Mouse (Mus musculus): Measurements from ENCODE around the gene Sergef. TPM values are rescaled to one million over a fixed set of nuclear protein-coding genes. Genes with fewer than 3 reads are reported as not detected.

Sergef gene
- polyA plus RNA-seq, 1 experiment from 2014 or later = 15.0 TPM

GRCm38 (mm10) chr7:46469542-46469941, 170.1 kb downstream of the Sergef start:
- Histone ChIP-seq H3K9me3 (replicated peaks) (no peaks in the 10 kb centered on the region), H3K9ac (no peak overlapping the region), H3K27ac (replicated peaks) (no peak overlapping the region), H3K36me3 (no peaks in the 10 kb centered on the region), H3K27me3 (no peaks in the 10 kb centered on the region), H3K4me2 (replicated peaks) (no peak overlapping the region), H3K4me1 (peaks cover 4% of the 10 kb centered on the region; the same call in 1 of the 2 replicates), H3K4me3 (replicated peaks) (no peak overlapping the region)
- 89% methylated on average over 3 of the region's 3 CpGs for WGBS
- no peak for ATAC-seq (ENCODE audit: insufficient number of reproducible peaks, low FRiP score, low TSS enrichment, low read depth)

GRCm38 (mm10) chr7:46466422-46466981, 173.1 kb downstream of the Sergef start:
- Histone ChIP-seq H3K4me3 (replicated peaks) (no peak overlapping the region), H3K9me3 (replicated peaks) (no peaks in the 10 kb centered on the region), H3K4me2 (replicated peaks) (no peak overlapping the region), H3K9ac (no peak overlapping the region), H3K27me3 (no peaks in the 10 kb centered on the region), H3K4me1 (peaks cover 4% of the 10 kb centered on the region; the same call in 1 of the 2 replicates), H3K36me3 (no peaks in the 10 kb centered on the region), H3K27ac (replicated peaks) (no peak overlapping the region; the same call in 1 of the 2 replicates)
- ATAC-seq (ENCODE audit: insufficient number of reproducible peaks, low FRiP score, low TSS enrichment, low read depth) = no peak
- WGBS = 52% methylated on average over 7 of the region's 7 CpGs

GRCm38 (mm10) chr7:46463136-46463535, 176.5 kb downstream of the Sergef start:
- no peak for ATAC-seq (ENCODE audit: insufficient number of reproducible peaks, low FRiP score, low TSS enrichment, low read depth)
- H3K27ac ChIP-seq (replicated peaks) = no peak overlapping the region
- no peaks in the 10 kb centered on the region for H3K9me3 ChIP-seq (replicated peaks)
- no peak overlapping the region for H3K4me3 ChIP-seq (replicated peaks)
- H3K27me3 ChIP-seq = no peaks in the 10 kb centered on the region
- no peak overlapping the region for H3K9ac ChIP-seq
- no peaks in the 10 kb centered on the region for H3K36me3 ChIP-seq
- WGBS = 83% methylated on average over 8 of the region's 8 CpGs
- H3K4me2 ChIP-seq (replicated peaks) = no peak overlapping the region
- peaks cover 4% of the 10 kb centered on the region; the same call in 1 of the 2 replicates for H3K4me1 ChIP-seq

DNA sequence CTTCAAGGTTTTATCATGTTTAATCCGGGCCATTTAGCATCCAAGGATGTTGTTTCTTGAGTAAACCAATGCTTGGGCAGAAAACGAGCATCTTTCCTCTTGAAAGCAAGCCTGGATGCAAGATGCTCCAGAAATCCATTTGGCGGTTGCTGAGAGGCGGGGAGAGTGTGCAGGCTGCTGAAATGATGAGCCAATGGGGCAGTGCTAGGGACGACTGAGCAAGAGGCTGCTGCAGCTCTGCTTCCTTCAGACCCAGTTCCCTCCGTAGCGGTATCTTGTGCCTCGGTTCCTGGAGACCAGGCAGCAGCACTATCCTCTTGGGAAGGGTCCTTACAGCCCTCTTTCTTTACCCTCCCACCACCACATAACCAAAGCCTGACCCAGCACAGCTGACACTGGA, 177.3 kb downstream of the Sergef start:
- no peak for ATAC-seq (ENCODE audit: insufficient number of reproducible peaks, low FRiP score, low TSS enrichment, low read depth)
- 55% methylated on average over 8 of the region's 8 CpGs for WGBS
- no peaks in the 10 kb centered on the region for H3K9me3 ChIP-seq (replicated peaks)
- H3K4me3 ChIP-seq (replicated peaks) = no peak overlapping the region
- no peak overlapping the region for H3K9ac ChIP-seq
- no peaks in the 10 kb centered on the region for H3K36me3 ChIP-seq
- no peak overlapping the region for H3K27ac ChIP-seq (replicated peaks)
- peaks cover 4% of the 10 kb centered on the region; the same call in 1 of the 2 replicates for H3K4me1 ChIP-seq
- no peak overlapping the region for H3K4me2 ChIP-seq (replicated peaks)
- no peaks in the 10 kb centered on the region for H3K27me3 ChIP-seq

DNA sequence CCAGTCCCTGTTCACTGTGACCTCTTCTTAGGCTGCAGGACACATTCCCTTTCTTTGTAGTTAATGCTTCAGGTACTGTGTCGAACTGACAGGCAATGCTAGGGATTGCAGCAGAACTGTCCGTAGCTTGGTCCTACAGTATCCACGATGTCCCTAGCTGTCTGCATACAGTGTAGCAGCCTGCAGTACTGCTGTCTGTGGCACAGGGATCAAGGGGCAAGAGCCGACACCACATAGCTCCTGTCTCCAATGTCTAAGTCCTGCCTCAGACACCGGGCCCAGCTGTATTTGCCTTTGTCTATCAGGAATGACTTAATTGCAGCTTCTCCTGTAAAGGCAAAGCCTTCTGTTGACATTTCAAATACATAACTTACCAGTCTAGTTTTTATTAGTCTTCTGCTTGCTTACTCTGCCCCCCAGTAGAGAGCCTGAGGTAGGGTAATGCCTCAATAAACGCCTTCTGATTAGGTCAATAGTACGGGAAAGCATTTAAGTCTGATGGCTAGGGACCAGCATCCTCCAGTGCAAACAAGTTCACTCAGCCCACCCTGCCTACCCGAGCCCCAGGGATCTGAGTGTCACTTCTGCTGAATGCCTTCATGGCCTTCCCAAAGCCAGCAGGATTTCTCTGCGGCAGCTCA, 179.9 kb downstream of the Sergef start:
- no peak for ATAC-seq (ENCODE audit: insufficient number of reproducible peaks, low FRiP score, low TSS enrichment, low read depth)
- Histone ChIP-seq H3K4me1 (no peaks in the 10 kb centered on the region), H3K9me3 (replicated peaks) (no peaks in the 10 kb centered on the region), H3K4me3 (replicated peaks) (no peak overlapping the region), H3K27me3 (no peaks in the 10 kb centered on the region), H3K27ac (replicated peaks) (no peak overlapping the region), H3K9ac (no peak overlapping the region), H3K36me3 (no peaks in the 10 kb centered on the region), H3K4me2 (replicated peaks) (no peak overlapping the region)
- 74% methylated on average over 9 of the region's 9 CpGs for WGBS

DNA sequence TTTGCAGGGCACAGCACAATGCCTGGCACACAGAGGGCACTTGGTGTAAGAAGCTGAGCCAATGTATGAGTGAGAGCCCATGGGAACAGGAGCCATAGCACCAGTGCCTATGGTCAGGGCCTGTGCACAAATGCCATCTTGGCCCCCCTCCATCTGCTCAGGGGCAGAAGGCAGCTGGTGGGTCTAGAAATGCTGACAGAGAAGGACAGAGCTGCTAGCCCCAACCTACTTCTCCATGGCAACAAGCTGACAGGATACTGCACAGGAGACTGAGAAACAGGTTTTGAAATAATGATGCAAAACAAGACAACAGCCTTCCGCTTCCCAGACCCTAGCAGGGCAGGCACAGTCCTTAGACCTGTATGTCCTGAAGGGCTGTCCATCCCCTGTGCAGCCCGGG, 180.4 kb downstream of the Sergef start:
- 64% methylated on average over 2 of the region's 2 CpGs for WGBS
- Histone ChIP-seq H3K9ac (no peak overlapping the region), H3K4me2 (replicated peaks) (no peak overlapping the region), H3K4me1 (no peaks in the 10 kb centered on the region), H3K36me3 (no peaks in the 10 kb centered on the region), H3K27me3 (no peaks in the 10 kb centered on the region), H3K4me3 (replicated peaks) (no peak overlapping the region), H3K27ac (replicated peaks) (no peak overlapping the region), H3K9me3 (replicated peaks) (no peaks in the 10 kb centered on the region)
- no peak for ATAC-seq (ENCODE audit: insufficient number of reproducible peaks, low FRiP score, low TSS enrichment, low read depth)

- no peaks in the 10 kb centered on the region for H3K27me3 ChIP-seq
- ATAC-seq (ENCODE audit: insufficient number of reproducible peaks, low FRiP score, low TSS enrichment, low read depth) = no peak
- no peak overlapping the region for H3K4me2 ChIP-seq (replicated peaks)
- H3K4me3 ChIP-seq (replicated peaks) = no peak overlapping the region
- no peak overlapping the region for H3K9ac ChIP-seq
- H3K4me1 ChIP-seq = no peaks in the 10 kb centered on the region
- no peaks in the 10 kb centered on the region for H3K36me3 ChIP-seq
- 50% methylated on average over 3 of the region's 3 CpGs for WGBS
- no peaks in the 10 kb centered on the region for H3K9me3 ChIP-seq (replicated peaks)
- no peak overlapping the region for H3K27ac ChIP-seq (replicated peaks)
Measured at GRCm38 (mm10) chr7:46457889-46458288, 181.7 kb downstream of the Sergef start.

GRCm38 (mm10) chr7:46453930-46454679, 185.5 kb downstream of the Sergef start:
- no peak for ATAC-seq (ENCODE audit: insufficient number of reproducible peaks, low FRiP score, low TSS enrichment, low read depth)
- Histone ChIP-seq H3K4me2 (replicated peaks) (no peak overlapping the region), H3K4me3 (replicated peaks) (no peak overlapping the region), H3K9ac (no peak overlapping the region), H3K9me3 (replicated peaks) (no peaks in the 10 kb centered on the region), H3K4me1 (no peaks in the 10 kb centered on the region), H3K27ac (replicated peaks) (no peak overlapping the region), H3K36me3 (no peaks in the 10 kb centered on the region), H3K27me3 (no peaks in the 10 kb centered on the region)
- 50% methylated on average over 10 of the region's 10 CpGs for WGBS

DNA sequence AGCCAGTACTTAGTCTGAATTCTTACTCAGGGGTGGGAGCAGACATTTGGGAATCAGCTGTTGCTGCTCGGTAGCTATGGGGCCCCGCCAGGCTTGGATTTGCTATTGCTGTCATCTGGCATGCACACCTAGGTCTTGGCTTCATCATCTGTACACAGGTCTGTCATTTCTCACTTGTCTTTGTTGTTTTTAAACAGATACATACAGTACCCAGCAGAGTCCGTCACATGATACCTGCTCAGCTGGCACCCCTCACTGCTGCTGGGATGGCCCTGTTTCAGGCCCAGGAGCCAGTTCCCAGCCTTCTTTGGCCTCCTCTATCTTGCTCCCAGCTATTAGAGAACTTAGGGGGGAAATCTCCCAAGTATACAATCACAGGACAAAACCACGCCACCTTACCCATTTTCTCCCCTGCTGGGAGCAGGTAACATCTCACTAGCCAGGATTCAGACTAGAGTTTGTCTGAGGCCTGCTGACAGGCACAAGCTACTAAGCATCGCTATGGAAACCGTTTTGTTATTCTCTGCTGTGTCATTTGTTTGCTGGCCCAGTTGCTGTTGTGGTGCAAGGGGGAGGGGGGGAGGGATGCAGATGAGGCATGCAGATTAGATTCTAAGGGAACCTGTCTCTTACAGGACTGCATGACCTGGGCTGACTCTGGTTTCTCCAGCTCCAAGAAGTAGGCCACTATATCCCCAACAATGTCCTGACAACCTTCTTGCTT, 190.5 kb downstream of the Sergef start:
- H3K27ac ChIP-seq (replicated peaks) = no peak overlapping the region
- no peaks in the 10 kb centered on the region for H3K36me3 ChIP-seq
- ATAC-seq (ENCODE audit: insufficient number of reproducible peaks, low FRiP score, low TSS enrichment, low read depth) = no peak
- H3K4me2 ChIP-seq (replicated peaks) = no peak overlapping the region
- WGBS = 48% methylated on average over 6 of the region's 6 CpGs
- H3K9ac ChIP-seq = no peak overlapping the region
- no peaks in the 10 kb centered on the region for H3K27me3 ChIP-seq
- H3K9me3 ChIP-seq (replicated peaks) = no peaks in the 10 kb centered on the region
- H3K4me1 ChIP-seq = no peaks in the 10 kb centered on the region
- H3K4me3 ChIP-seq (replicated peaks) = no peak overlapping the region

DNA sequence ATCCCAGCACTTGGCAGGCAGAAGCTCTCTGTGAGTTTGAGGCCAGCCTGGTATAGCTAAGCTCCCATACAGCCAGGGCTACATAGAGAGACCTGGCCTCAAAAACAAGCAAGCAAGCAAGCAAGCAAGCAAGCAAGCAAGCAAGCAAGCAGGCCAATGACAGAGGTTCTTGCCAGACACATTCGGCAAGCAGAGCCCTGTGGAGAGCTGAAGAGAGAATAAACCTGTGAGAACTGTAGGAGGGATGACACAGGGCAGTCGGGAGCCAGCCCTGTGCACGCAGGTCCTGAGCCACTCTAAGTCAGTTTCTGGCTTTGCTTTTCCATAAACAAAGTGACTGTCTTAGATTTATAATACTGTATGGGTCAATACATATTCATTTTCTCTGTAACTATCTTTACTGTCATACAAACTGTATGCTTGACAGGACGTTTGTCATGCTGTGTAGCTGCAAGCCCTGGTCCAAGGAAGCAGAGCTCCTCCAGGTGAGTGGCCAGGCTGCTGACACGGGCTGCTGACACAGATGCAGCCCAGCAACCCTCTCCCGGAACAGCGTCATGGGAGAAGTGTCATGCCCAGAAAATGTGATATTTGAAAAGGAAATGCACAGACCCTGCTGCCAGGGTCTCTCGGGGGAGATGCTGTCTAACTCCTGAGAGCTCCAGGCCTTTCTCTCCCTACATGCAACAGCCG, 192.0 kb downstream of the Sergef start:
- H3K4me1 ChIP-seq = no peaks in the 10 kb centered on the region
- H3K4me2 ChIP-seq (replicated peaks) = no peak overlapping the region
- no peak for ATAC-seq (ENCODE audit: insufficient number of reproducible peaks, low FRiP score, low TSS enrichment, low read depth)
- WGBS = 49% methylated on average over 9 of the region's 9 CpGs
- no peaks in the 10 kb centered on the region for H3K27me3 ChIP-seq
- 0 out of 2 replicates have a peak, but pooled peaks cover under 1% of the 10 kb centered on the region for H3K36me3 ChIP-seq
- no peak overlapping the region for H3K4me3 ChIP-seq (replicated peaks)
- H3K9ac ChIP-seq = no peak overlapping the region
- no peaks in the 10 kb centered on the region for H3K9me3 ChIP-seq (replicated peaks)
- no peak overlapping the region for H3K27ac ChIP-seq (replicated peaks)

- H3K4me1 ChIP-seq = no peaks in the 10 kb centered on the region
- no peak overlapping the region for H3K4me2 ChIP-seq (replicated peaks)
Measured at GRCm38 (mm10) chr7:46445896-46446295, 193.7 kb downstream of the Sergef start.

More at GRCm38 (mm10) chr7:46445896-46446295, 193.7 kb downstream of the Sergef start:
- H3K9ac ChIP-seq = no peak overlapping the region
- no peak overlapping the region for H3K4me3 ChIP-seq (replicated peaks)
- no peaks in the 10 kb centered on the region for H3K27me3 ChIP-seq
- no peaks in the 10 kb centered on the region for H3K9me3 ChIP-seq (replicated peaks)
- 0 out of 2 replicates have a peak, but pooled peaks cover 4% of the 10 kb centered on the region for H3K36me3 ChIP-seq
- ATAC-seq (ENCODE audit: insufficient number of reproducible peaks, low FRiP score, low TSS enrichment, low read depth) = no peak
- 71% methylated on average over 6 of the region's 6 CpGs for WGBS
- no peak overlapping the region for H3K27ac ChIP-seq (replicated peaks)

Measured in embryonic facial prominence, embryonic 15.5 days (tissue).